Mouse (Mus musculus): ENCODE results near the gene Lzic.

DNA sequence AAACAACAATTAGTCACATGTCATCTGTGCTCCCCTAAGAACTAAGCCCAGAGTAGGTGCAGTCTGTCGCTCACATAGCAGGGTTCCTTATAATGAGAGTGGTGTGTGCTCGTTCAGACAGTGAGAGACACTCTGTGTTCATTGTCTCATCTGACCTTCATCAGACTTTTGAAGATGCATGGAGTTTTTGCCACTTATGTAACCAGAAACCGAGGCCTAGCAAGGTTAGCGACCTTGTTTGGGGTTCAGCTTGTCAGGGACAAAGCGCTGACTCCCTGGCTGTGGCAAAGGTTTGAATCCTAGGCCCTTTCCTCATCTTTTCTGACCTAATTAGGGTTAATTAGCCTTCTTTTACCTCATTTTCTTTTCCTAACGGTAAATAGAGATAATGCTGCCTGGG is 38.9 kb downstream of the Lzic start:
- no peak for TF ChIP-seq CTCF (IDR thresholded peaks at IDR 0.05; ENCODE audit: low read depth, low read length)
- no peak for TF ChIP-seq POLR2A (IDR thresholded peaks at IDR 0.05; ENCODE audit: borderline replicate concordance, low read depth, low read length)

All from bone marrow macrophage, adult 2 months (primary cell).